Mouse (Mus musculus) T-cell, adult 2 months (primary cell): ENCODE data around the gene Tex21.
A peak's percentile ranks its signal among the peaks of the same experiment; 100 is the strongest.
"Not testable (repeated sequence)": the region's sequence is repeated elsewhere in the genome, so short reads cannot be mapped to it uniquely, and the experiment has no call there.

Source experiments
- DNase-seq: peaks from one replicate; pipeline ENCODE4 v3.0.0; 2022; ENCODE audit warnings: low spot score

Tex21 gene

GRCm38 (mm10) chr12:76256114-76256843 is 9.7 kb upstream of the Tex21 start:
- peak; percentile 46 for DNase-seq

GRCm38 (mm10) chr12:76255499-76255875 is 8.9 kb upstream of the Tex21 start:
- no peak for DNase-seq

GRCm38 (mm10) chr12:76254725-76255498 is 8.4 kb upstream of the Tex21 start, which contains the start of gene Mthfd1:
Gene Mthfd1 (plus strand): TSS chr12:76255298.
- peak; percentile 97 for DNase-seq

- no peak for DNase-seq
These were observed 7.4 kb upstream of the Tex21 start for GRCm38 (mm10) chr12:76253991-76254390.

- no peak for DNase-seq
These were observed 7.0 kb upstream of the Tex21 start for GRCm38 (mm10) chr12:76253591-76253990.

- DNase-seq, result no peak
These were observed 6.5 kb upstream of the Tex21 start for GRCm38 (mm10) chr12:76253090-76253489.

GRCm38 (mm10) chr12:76244981-76245380 is 1.6 kb downstream of the Tex21 start:
- no peak for DNase-seq

- no peak for DNase-seq
These were observed 4.7 kb downstream of the Tex21 start for GRCm38 (mm10) chr12:76241833-76242232.

GRCm38 (mm10) chr12:76241084-76241483 is 5.5 kb downstream of the Tex21 start:
- DNase-seq, result no peak

- no peak for DNase-seq
These were observed 5.9 kb downstream of the Tex21 start for GRCm38 (mm10) chr12:76240670-76241069.

GRCm38 (mm10) chr12:76239839-76240571 is 6.5 kb downstream of the Tex21 start:
- DNase-seq, result no peak

GRCm38 (mm10) chr12:76239145-76239838 is 7.3 kb downstream of the Tex21 start:
- no peak for DNase-seq

- no peak for DNase-seq
These were observed 11.3 kb downstream of the Tex21 start for GRCm38 (mm10) chr12:76235253-76235652.

- DNase-seq, result no peak
These were observed 15.9 kb downstream of the Tex21 start for GRCm38 (mm10) chr12:76230644-76231043.

GRCm38 (mm10) chr12:76222104-76222503 is 24.4 kb downstream of the Tex21 start:
- DNase-seq, result not testable (repeated sequence)

- DNase-seq, result no peak
These were observed 29.8 kb downstream of the Tex21 start for GRCm38 (mm10) chr12:76216716-76217115.

GRCm38 (mm10) chr12:76215121-76215520 is 31.4 kb downstream of the Tex21 start:
- no peak for DNase-seq

- no peak for DNase-seq
These were observed 37.0 kb downstream of the Tex21 start for GRCm38 (mm10) chr12:76209429-76209974.

- no peak for DNase-seq
These were observed 46.2 kb downstream of the Tex21 start for GRCm38 (mm10) chr12:76200326-76200725.

- no peak for DNase-seq
These were observed 49.5 kb downstream of the Tex21 start for GRCm38 (mm10) chr12:76197071-76197470.

- peak; percentile 67 for DNase-seq
These were observed 49.9 kb downstream of the Tex21 start for GRCm38 (mm10) chr12:76196709-76197054.
